33 mouse cellular contexts compared by ENCODE assay signal in genomic region chr10:99774228-99775120, GRCm38 (mm10). TPM values are rescaled to one million over a fixed set of nuclear protein-coding genes. Genes with fewer than 3 reads are reported as not detected.
DNase-seq lines count a peak whose midpoint lies in the region; ATAC-seq and TF ChIP-seq lines count a peak whose summit lies in the region.
"Had no signal": no experiment of that assay in that cellular context is flagged by ENCODE, and none has a peak within 500 bp of the region (broad histone marks: within the 10 kb centered on the region; RNA-seq: fewer than 3 reads in every experiment).

No protein-coding gene starts in this region.

- H3K27me3 ChIP-seq in forebrain, embryonic 16.5 days (replicated peaks; ENCODE audit: control insufficient read depth, insufficient read depth, low read length): no peaks in the 10 kb centered on the region
- no peaks in the 10 kb centered on the region for H3K27me3 ChIP-seq in forebrain, embryonic 12.5 days
- no peaks in the 10 kb centered on the region for H3K27me3 ChIP-seq in stomach, postnatal 0 days (ENCODE audit: control insufficient read depth, insufficient read depth, low read length)
- H3K27me3 ChIP-seq: CH12.LX; heart, embryonic 12.5 days; intestine, embryonic 15.5 days; midbrain, embryonic 15.5 days; neural tube, embryonic 13.5 days had no signal

- H3K9me3 ChIP-seq in forebrain, embryonic 16.5 days (ENCODE audit: control insufficient read depth, low read length): no peaks in the 10 kb centered on the region
- H3K9me3 ChIP-seq in forebrain, embryonic 12.5 days: no peaks in the 10 kb centered on the region
- H3K9me3 ChIP-seq in stomach, postnatal 0 days (ENCODE audit: control insufficient read depth, low read length): no peaks in the 10 kb centered on the region
- H3K9me3 ChIP-seq: heart, embryonic 12.5 days; hindbrain, embryonic 10.5 days; intestine, embryonic 15.5 days; midbrain, embryonic 15.5 days; neural tube, embryonic 13.5 days had no signal

- peak; percentile 57; the same call in 1 of the 2 replicates for ATAC-seq in forebrain, embryonic 16.5 days
- no peak for ATAC-seq in forebrain, embryonic 12.5 days (ENCODE audit: low FRiP score)
- no peak for ATAC-seq in stomach, postnatal 0 days (ENCODE audit: low FRiP score, low TSS enrichment)
- ATAC-seq: activated CD4-positive, CD25-positive, alpha-beta regulatory T cell, adult 4 months; hindbrain, embryonic 16.5 days; intestine, embryonic 15.5 days; midbrain, embryonic 15.5 days had no signal

- WGBS in forebrain, embryonic 16.5 days: 79% methylated on average over 12 of the region's 12 CpGs
- WGBS in forebrain, embryonic 12.5 days: 88% methylated on average over 12 of the region's 12 CpGs
- WGBS in stomach, postnatal 0 days: 79% methylated on average over 12 of the region's 12 CpGs

- no peak for TF ChIP-seq EP300 in stomach, postnatal 0 days (optimal IDR thresholded peaks at IDR 0.05)

- H3K4me3 ChIP-seq in forebrain, embryonic 16.5 days (replicated peaks; ENCODE audit: low read length): no peak overlapping the region
- no peak overlapping the region for H3K4me3 ChIP-seq in forebrain, embryonic 12.5 days (replicated peaks)
- no peak overlapping the region for H3K4me3 ChIP-seq in stomach, postnatal 0 days (ENCODE audit: low read depth, low read length)
- H3K4me3 ChIP-seq: heart, embryonic 12.5 days; hindbrain, embryonic 10.5 days; intestine, embryonic 15.5 days; layer of hippocampus, adult 2 months; midbrain, embryonic 15.5 days; myocyte; neural tube, embryonic 13.5 days had no signal

- H3K27ac ChIP-seq in forebrain, embryonic 16.5 days (ENCODE audit: low read length): no peak overlapping the region
- H3K27ac ChIP-seq in forebrain, embryonic 12.5 days: no peak overlapping the region
- H3K27ac ChIP-seq in stomach, postnatal 0 days (replicated peaks): no peak overlapping the region
- H3K27ac ChIP-seq: hindbrain, embryonic 10.5 days; intestine, embryonic 15.5 days; layer of hippocampus, adult 2 months; macrophage; midbrain, embryonic 15.5 days; neural tube, embryonic 13.5 days had no signal

- H3K4me2 ChIP-seq in forebrain, embryonic 16.5 days (ENCODE audit: low read length): no peak overlapping the region
- H3K4me2 ChIP-seq in forebrain, embryonic 12.5 days: no peak overlapping the region
- H3K4me2 ChIP-seq in stomach, postnatal 0 days (replicated peaks; ENCODE audit: low read depth): no peak overlapping the region
- H3K4me2 ChIP-seq: heart, embryonic 12.5 days; intestine, embryonic 15.5 days; midbrain, embryonic 15.5 days; neural tube, embryonic 13.5 days had no signal

- DNase-seq in right cerebral cortex, postnatal 10 days (ENCODE audit: low spot score in 2 of 2): peak; percentile 26 to 28
- DNase-seq in right cerebral cortex, adult 18-20 months: no peak
- DNase-seq in layer of hippocampus, postnatal 10 days (ENCODE audit: low spot score in 2 of 2): peak; percentile 18 to 27
- DNase-seq in lung, postnatal 36 days: peak; percentile 57
- DNase-seq in stomach, postnatal 0 days (ENCODE audit: low spot score): no peak
- no peak for DNase-seq in embryo, embryonic 9.5 days (ENCODE audit: extremely low spot score)
- DNase-seq: adrenal gland, postnatal 14 days; B cell, adult 2 months; cerebellum, adult 11 months; cerebellum, postnatal 36 days; embryo, embryonic 11 days; gastrocnemius, postnatal 10 days; heart, postnatal 10 days; kidney, adult 8-10 months; kidney, postnatal 14 days had no signal

- no peak overlapping the region for H3K9ac ChIP-seq in forebrain, embryonic 16.5 days (replicated peaks; ENCODE audit: low read depth, low read length)
- no peak overlapping the region for H3K9ac ChIP-seq in forebrain, embryonic 12.5 days
- H3K9ac ChIP-seq in stomach, postnatal 0 days (ENCODE audit: low read length): no peak overlapping the region
- H3K9ac ChIP-seq: heart, embryonic 12.5 days; intestine, embryonic 15.5 days; midbrain, embryonic 15.5 days; neural tube, embryonic 13.5 days had no signal

- TF ChIP-seq CTCF in stomach, postnatal 0 days (IDR thresholded peaks at IDR 0.05; ENCODE audit: low read depth): no peak

- H3K4me1 ChIP-seq in forebrain, embryonic 16.5 days (replicated peaks; ENCODE audit: control insufficient read depth, insufficient read depth, low read length): no peaks in the 10 kb centered on the region
- H3K4me1 ChIP-seq in forebrain, embryonic 12.5 days: no peaks in the 10 kb centered on the region
- no peaks in the 10 kb centered on the region for H3K4me1 ChIP-seq in stomach, postnatal 0 days (replicated peaks; ENCODE audit: control insufficient read depth, insufficient read depth)
- H3K4me1 ChIP-seq: heart, embryonic 12.5 days; hindbrain, embryonic 10.5 days; intestine, embryonic 15.5 days; midbrain, embryonic 15.5 days; neural tube, embryonic 13.5 days had no signal

- no peaks in the 10 kb centered on the region for H3K36me3 ChIP-seq in forebrain, embryonic 16.5 days (ENCODE audit: control insufficient read depth, insufficient read depth)
- H3K36me3 ChIP-seq in forebrain, embryonic 12.5 days (replicated peaks): no peaks in the 10 kb centered on the region
- no peaks in the 10 kb centered on the region for H3K36me3 ChIP-seq in stomach, postnatal 0 days (ENCODE audit: control insufficient read depth, insufficient read depth, low read length)
- H3K36me3 ChIP-seq: G1E; heart, embryonic 12.5 days; hindbrain, embryonic 10.5 days; intestine, embryonic 15.5 days; midbrain, embryonic 15.5 days; neural tube, embryonic 13.5 days had no signal

RNA-seq across cellular contexts. Expression of gene Csl, which starts 15.0 kb away (rescaled TPM):
- polyA plus RNA-seq in forebrain, embryonic 16.5 days (2015; fragmentation: Nextera tagmentation; extraction: Ambion mirVana): not detected in 2 replicates
- polyA plus RNA-seq in forebrain, embryonic 12.5 days (2016; fragmentation: Nextera tagmentation; extraction: Ambion mirVana): not detected in 2 replicates
- total RNA-seq in layer of hippocampus, postnatal 10 days (2021): 1 to 10 TPM; 1.2 to 1.7 TPM
- 0.08 and 0.10 TPM in 2 replicates for polyA plus RNA-seq in stomach, postnatal 0 days (2015; fragmentation: Nextera tagmentation; extraction: Ambion mirVana)
- total RNA-seq: liver, adult 2 months had no signal
- polyA plus RNA-seq: G1E; limb, embryonic 11.5 days; liver, embryonic 16.5 days; macrophage; urinary bladder, adult 2 months had no signal

Comparison
In these comparisons a context has a peak if more than half of its experiments do, and no peak if none do; other contexts are left out.
1. DNase-seq: peak in right cerebral cortex, postnatal 10 days (2 of 2), layer of hippocampus, postnatal 10 days (2 of 2) and lung, postnatal 36 days (single experiment); none in right cerebral cortex, adult 18-20 months (single experiment), stomach, postnatal 0 days (single experiment) and embryo, embryonic 9.5 days (single experiment).